Mouse (Mus musculus): ENCODE data around the gene Tnfrsf8. TPM values are rescaled to one million over a fixed set of nuclear protein-coding genes. Genes with fewer than 3 reads are reported as not detected.

Tnfrsf8 gene
- polyA plus RNA-seq, 1 experiment from 2014 or later: not detected

- no peaks in the 10 kb centered on the region for H3K4me1 ChIP-seq (replicated peaks; ENCODE audit: control insufficient read depth, insufficient read depth, low read length)
- DNase-seq (ENCODE audit: low spot score): no peak
- H3K9ac ChIP-seq (ENCODE audit: low read length): no peak overlapping the region
- H3K9me3 ChIP-seq (ENCODE audit: control insufficient read depth, low read length): no peaks in the 10 kb centered on the region
- H3K4me3 ChIP-seq (ENCODE audit: low read depth, low read length): no peak overlapping the region
- WGBS: 92% methylated on average over 6 of the region's 6 CpGs
- H3K4me2 ChIP-seq (ENCODE audit: low read length): no peak overlapping the region
- ATAC-seq (replicated peaks; ENCODE audit: low FRiP score, low TSS enrichment, low read depth): no peak
- no peaks in the 10 kb centered on the region for H3K36me3 ChIP-seq (ENCODE audit: control insufficient read depth, insufficient read depth, low read length)
- H3K27ac ChIP-seq (ENCODE audit: low read depth): no peak overlapping the region
- no peaks in the 10 kb centered on the region for H3K27me3 ChIP-seq (replicated peaks; ENCODE audit: control insufficient read depth, insufficient read depth, low read length)
These were observed 34.0 kb downstream of the Tnfrsf8 start for GRCm38 (mm10) chr4:145280966-145281365.

- Histone ChIP-seq H3K9ac (ENCODE audit: low read length) (no peak overlapping the region), H3K4me2 (ENCODE audit: low read length) (no peak overlapping the region), H3K27me3 (replicated peaks; ENCODE audit: control insufficient read depth, insufficient read depth, low read length) (no peaks in the 10 kb centered on the region), H3K27ac (ENCODE audit: low read depth) (no peak overlapping the region), H3K4me1 (replicated peaks; ENCODE audit: control insufficient read depth, insufficient read depth, low read length) (no peaks in the 10 kb centered on the region), H3K9me3 (ENCODE audit: control insufficient read depth, low read length) (no peaks in the 10 kb centered on the region), H3K36me3 (ENCODE audit: control insufficient read depth, insufficient read depth, low read length) (no peaks in the 10 kb centered on the region), H3K4me3 (ENCODE audit: low read depth, low read length) (no peak overlapping the region)
- ATAC-seq (replicated peaks; ENCODE audit: low FRiP score, low TSS enrichment, low read depth) (no peak), DNase-seq (ENCODE audit: low spot score) (no peak)
- WGBS: 57% methylated on average over 3 of the region's 3 CpGs
These were observed 36.1 kb downstream of the Tnfrsf8 start for GRCm38 (mm10) chr4:145278724-145279370.

- no peaks in the 10 kb centered on the region for H3K36me3 ChIP-seq (ENCODE audit: control insufficient read depth, insufficient read depth, low read length)
- 90% methylated on average over 2 of the region's 2 CpGs for WGBS
- no peak overlapping the region for H3K9ac ChIP-seq (ENCODE audit: low read length)
- no peak overlapping the region for H3K27ac ChIP-seq (ENCODE audit: low read depth)
- no peaks in the 10 kb centered on the region for H3K27me3 ChIP-seq (replicated peaks; ENCODE audit: control insufficient read depth, insufficient read depth, low read length)
- H3K4me1 ChIP-seq (replicated peaks; ENCODE audit: control insufficient read depth, insufficient read depth, low read length): no peaks in the 10 kb centered on the region
- no peak overlapping the region for H3K4me3 ChIP-seq (ENCODE audit: low read depth, low read length)
- DNase-seq (ENCODE audit: low spot score) (no peak), ATAC-seq (replicated peaks; ENCODE audit: low FRiP score, low TSS enrichment, low read depth) (no peak)
- H3K9me3 ChIP-seq (ENCODE audit: control insufficient read depth, low read length): no peaks in the 10 kb centered on the region
- H3K4me2 ChIP-seq (ENCODE audit: low read length): no peak overlapping the region
These were observed 36.7 kb downstream of the Tnfrsf8 start for GRCm38 (mm10) chr4:145278231-145278630.

- H3K4me3 ChIP-seq (ENCODE audit: low read depth, low read length): no peak overlapping the region
- H3K9ac ChIP-seq (ENCODE audit: low read length): no peak overlapping the region
- no peak overlapping the region for H3K4me2 ChIP-seq (ENCODE audit: low read length)
- no peaks in the 10 kb centered on the region for H3K9me3 ChIP-seq (ENCODE audit: control insufficient read depth, low read length)
- ATAC-seq (replicated peaks; ENCODE audit: low FRiP score, low TSS enrichment, low read depth) (no peak), DNase-seq (ENCODE audit: low spot score) (no peak)
- WGBS: 83% methylated on average over 6 of the region's 6 CpGs
- H3K36me3 ChIP-seq (ENCODE audit: control insufficient read depth, insufficient read depth, low read length): no peaks in the 10 kb centered on the region
- H3K27me3 ChIP-seq (replicated peaks; ENCODE audit: control insufficient read depth, insufficient read depth, low read length): no peaks in the 10 kb centered on the region
- no peak overlapping the region for H3K27ac ChIP-seq (ENCODE audit: low read depth)
- H3K4me1 ChIP-seq (replicated peaks; ENCODE audit: control insufficient read depth, insufficient read depth, low read length): no peaks in the 10 kb centered on the region
These were observed 38.4 kb downstream of the Tnfrsf8 start for GRCm38 (mm10) chr4:145276368-145277249.

GRCm38 (mm10) chr4:145274887-145275286 is 40.1 kb downstream of the Tnfrsf8 start:
- no peak overlapping the region for H3K4me2 ChIP-seq (ENCODE audit: low read length)
- H3K9ac ChIP-seq (ENCODE audit: low read length): no peak overlapping the region
- H3K27me3 ChIP-seq (replicated peaks; ENCODE audit: control insufficient read depth, insufficient read depth, low read length): no peaks in the 10 kb centered on the region
- H3K9me3 ChIP-seq (ENCODE audit: control insufficient read depth, low read length): no peaks in the 10 kb centered on the region
- H3K4me3 ChIP-seq (ENCODE audit: low read depth, low read length): no peak overlapping the region
- H3K36me3 ChIP-seq (ENCODE audit: control insufficient read depth, insufficient read depth, low read length): no peaks in the 10 kb centered on the region
- ATAC-seq (replicated peaks; ENCODE audit: low FRiP score, low TSS enrichment, low read depth) (no peak), DNase-seq (ENCODE audit: low spot score) (no peak)
- 89% methylated on average over 5 of the region's 5 CpGs for WGBS
- no peak overlapping the region for H3K27ac ChIP-seq (ENCODE audit: low read depth)
- no peaks in the 10 kb centered on the region for H3K4me1 ChIP-seq (replicated peaks; ENCODE audit: control insufficient read depth, insufficient read depth, low read length)

- H3K4me2 ChIP-seq (ENCODE audit: low read length): no peak overlapping the region
- H3K9ac ChIP-seq (ENCODE audit: low read length): no peak overlapping the region
- H3K9me3 ChIP-seq (ENCODE audit: control insufficient read depth, low read length): no peaks in the 10 kb centered on the region
- H3K4me1 ChIP-seq (replicated peaks; ENCODE audit: control insufficient read depth, insufficient read depth, low read length): no peaks in the 10 kb centered on the region
- no peak for DNase-seq (ENCODE audit: low spot score)
- no peak overlapping the region for H3K4me3 ChIP-seq (ENCODE audit: low read depth, low read length)
- H3K27me3 ChIP-seq (replicated peaks; ENCODE audit: control insufficient read depth, insufficient read depth, low read length): no peaks in the 10 kb centered on the region
- WGBS: 88% methylated on average over 5 of the region's 5 CpGs
- no peak for ATAC-seq (replicated peaks; ENCODE audit: low FRiP score, low TSS enrichment, low read depth)
- no peaks in the 10 kb centered on the region for H3K36me3 ChIP-seq (ENCODE audit: control insufficient read depth, insufficient read depth, low read length)
- no peak overlapping the region for H3K27ac ChIP-seq (ENCODE audit: low read depth)
These were observed 41.0 kb downstream of the Tnfrsf8 start for GRCm38 (mm10) chr4:145273923-145274322.

GRCm38 (mm10) chr4:145272763-145273162 is 42.2 kb downstream of the Tnfrsf8 start:
- H3K4me1 ChIP-seq (replicated peaks; ENCODE audit: control insufficient read depth, insufficient read depth, low read length): no peaks in the 10 kb centered on the region
- no peak for ATAC-seq (replicated peaks; ENCODE audit: low FRiP score, low TSS enrichment, low read depth)

GRCm38 (mm10) chr4:145271634-145272033 is 43.3 kb downstream of the Tnfrsf8 start:
- 81% methylated on average over 4 of the region's 4 CpGs for WGBS
- Histone ChIP-seq H3K4me1 (replicated peaks; ENCODE audit: control insufficient read depth, insufficient read depth, low read length) (no peaks in the 10 kb centered on the region), H3K27me3 (replicated peaks; ENCODE audit: control insufficient read depth, insufficient read depth, low read length) (no peaks in the 10 kb centered on the region), H3K9ac (ENCODE audit: low read length) (no peak overlapping the region), H3K36me3 (ENCODE audit: control insufficient read depth, insufficient read depth, low read length) (no peaks in the 10 kb centered on the region), H3K4me2 (ENCODE audit: low read length) (no peak overlapping the region), H3K9me3 (ENCODE audit: control insufficient read depth, low read length) (no peaks in the 10 kb centered on the region), H3K27ac (ENCODE audit: low read depth) (no peak overlapping the region), H3K4me3 (ENCODE audit: low read depth, low read length) (no peak overlapping the region)
- ATAC-seq (replicated peaks; ENCODE audit: low FRiP score, low TSS enrichment, low read depth) (no peak), DNase-seq (ENCODE audit: low spot score) (no peak)

More at GRCm38 (mm10) chr4:145272763-145273162, 42.2 kb downstream of the Tnfrsf8 start:
- Histone ChIP-seq H3K27me3 (replicated peaks; ENCODE audit: control insufficient read depth, insufficient read depth, low read length) (no peaks in the 10 kb centered on the region), H3K9ac (ENCODE audit: low read length) (no peak overlapping the region), H3K4me2 (ENCODE audit: low read length) (no peak overlapping the region), H3K27ac (ENCODE audit: low read depth) (no peak overlapping the region), H3K36me3 (ENCODE audit: control insufficient read depth, insufficient read depth, low read length) (no peaks in the 10 kb centered on the region), H3K4me3 (ENCODE audit: low read depth, low read length) (no peak overlapping the region), H3K9me3 (ENCODE audit: control insufficient read depth, low read length) (no peaks in the 10 kb centered on the region)
- 55% methylated on average over 1 of the region's 1 CpGs for WGBS
- DNase-seq (ENCODE audit: low spot score): no peak
